Mouse (Mus musculus) small intestine, adult 2 months (tissue): ENCODE results near the gene Krt77. TPM values are rescaled to one million over a fixed set of nuclear protein-coding genes. Genes with fewer than 3 reads are reported as not detected.

Experiments used
- H3K27ac ChIP-seq: fragments of 200-500 bp; 2 replicates; pipeline ENCODE4 v1.5.1; 2012; ENCODE audit warnings: low read depth, low read length, control low read depth, inconsistent platforms; ENCODE audit not compliant: insufficient read depth
- H3K27me3 ChIP-seq: fragments of 200-500 bp; 2 replicates; pipeline ENCODE4 v1.6.1; 2012; ENCODE audit warnings: mild to moderate bottlenecking, moderate library complexity, low read length, inconsistent platforms; ENCODE audit not compliant: control insufficient read depth, insufficient read depth
- H3K36me3 ChIP-seq: fragments of 200-500 bp; 2 replicates; pipeline ENCODE4 v1.6.1; 2012; ENCODE audit warnings: mild to moderate bottlenecking, low read length, control low read depth, inconsistent platforms; ENCODE audit not compliant: control insufficient read depth, insufficient read depth
- H3K4me1 ChIP-seq: fragments of 200-500 bp; 2 replicates; pipeline ENCODE4 v1.6.1; 2012; ENCODE audit warnings: low read length, inconsistent platforms, mixed read lengths; ENCODE audit not compliant: control insufficient read depth, insufficient read depth, insufficient read length
- H3K4me3 ChIP-seq: fragments of 200-500 bp; 2 replicates; pipeline ENCODE4 v1.5.1; 2012; ENCODE audit warnings: low read depth, mild to moderate bottlenecking, control low read depth, inconsistent platforms, low read length, moderate library complexity
- CTCF ChIP-seq: fragments of 200-500 bp; IDR thresholded peaks from 2 replicates; pipeline ENCODE4 v1.5.1; 2012; ENCODE audit warnings: low read depth, mild to moderate bottlenecking, control low read depth, inconsistent platforms, low read length, moderate library complexity, mixed read lengths; ENCODE audit not compliant: insufficient replicate concordance, insufficient read length; ENCODE audit errors: extremely low read depth
- POLR2A ChIP-seq: fragments of 200-500 bp; IDR thresholded peaks from 2 replicates; pipeline ENCODE4 v1.6.1; 2012; ENCODE audit warnings: low read depth, mild to moderate bottlenecking, control low read depth, inconsistent platforms, low read length, moderate library complexity
- WGBS: fragments of 180-500 bp; shearing (Covaris S2); methylation state at CpG from one replicate; pipeline ENCODE4 v1.1.7; 2018; 5-methylcytosine and 5-hydroxymethylcytosine counted together
- polyA plus RNA-seq: library from polyadenylated mRNA; depleted of rRNA; stranded (reverse); fragments of >200 nt; gene quantifications from 2 replicates; pipeline ENCODE4 v1.2.3, GENCODE M21; 2012; rRNA removed

Krt77 gene
- not detected in 2 replicates for polyA plus RNA-seq

GRCm38 (mm10) chr15:101869431-101869830, at the start of gene Krt77:
Krt77 (minus strand) TSS chr15:101869705.
- no peak within 1 kb of the TSS for H3K4me3 ChIP-seq
- H3K27ac ChIP-seq, result no peak within 1 kb of the TSS
- H3K36me3 ChIP-seq, result no peaks in the 10 kb centered on the region
- no peaks in the 10 kb centered on the region for H3K4me1 ChIP-seq
- TF ChIP-seq CTCF (no peak), POLR2A (no peak)
- WGBS, result 32% methylated on average over 6 of the region's 6 CpGs
- peaks cover 6% of the 10 kb centered on the region; the same call in 1 of the 2 replicates for H3K27me3 ChIP-seq

GRCm38 (mm10) chr15:101916072-101916471, 46.6 kb upstream of the Krt77 start:
- no peak overlapping the region for H3K4me3 ChIP-seq
- no peak overlapping the region for H3K27ac ChIP-seq
- TF ChIP-seq CTCF, result no peak
- TF ChIP-seq POLR2A, result no peak
- 71% methylated on average over 2 of the region's 2 CpGs for WGBS
- H3K4me1 ChIP-seq, result no peaks in the 10 kb centered on the region
- no peaks in the 10 kb centered on the region for H3K27me3 ChIP-seq
- H3K36me3 ChIP-seq, result no peaks in the 10 kb centered on the region

- no peaks in the 10 kb centered on the region for H3K27me3 ChIP-seq
- H3K4me3 ChIP-seq, result no peak overlapping the region
- H3K4me1 ChIP-seq, result no peaks in the 10 kb centered on the region
- TF ChIP-seq POLR2A (no peak), CTCF (no peak)
- H3K27ac ChIP-seq, result no peak overlapping the region
- no peaks in the 10 kb centered on the region for H3K36me3 ChIP-seq
- 84% methylated on average over 5 of the region's 5 CpGs for WGBS
Measured at GRCm38 (mm10) chr15:101904849-101905248, 35.3 kb upstream of the Krt77 start.

GRCm38 (mm10) chr15:101902171-101903149, 33.0 kb upstream of the Krt77 start:
- H3K27ac ChIP-seq, result no peak overlapping the region
- no peak overlapping the region for H3K4me3 ChIP-seq
- WGBS, result 46% methylated on average over 12 of the region's 12 CpGs

GRCm38 (mm10) chr15:101895216-101895615, 25.7 kb upstream of the Krt77 start:
- 92% methylated on average over 4 of the region's 4 CpGs for WGBS
- TF ChIP-seq POLR2A (no peak), CTCF (no peak)
- Histone ChIP-seq H3K4me1 (no peaks in the 10 kb centered on the region), H3K4me3 (no peak overlapping the region), H3K27me3 (no peaks in the 10 kb centered on the region), H3K27ac (no peak overlapping the region), H3K36me3 (no peaks in the 10 kb centered on the region)

More at GRCm38 (mm10) chr15:101902171-101903149, 33.0 kb upstream of the Krt77 start:
- Histone ChIP-seq H3K36me3 (no peaks in the 10 kb centered on the region), H3K27me3 (no peaks in the 10 kb centered on the region), H3K4me1 (no peaks in the 10 kb centered on the region)
- TF ChIP-seq POLR2A (no peak), CTCF (no peak)

GRCm38 (mm10) chr15:101892820-101893219, 23.3 kb upstream of the Krt77 start, which contains the start of gene Krt76:
Krt76 (minus strand) TSS chr15:101892920.
- 50% methylated on average over 4 of the region's 4 CpGs for WGBS
- Histone ChIP-seq H3K27me3 (peaks cover 2% of the 10 kb centered on the region; the same call in 1 of the 2 replicates), H3K4me3 (no peak within 1 kb of the TSS), H3K36me3 (no peaks in the 10 kb centered on the region), H3K4me1 (no peaks in the 10 kb centered on the region), H3K27ac (no peak within 1 kb of the TSS)
- TF ChIP-seq POLR2A, result no peak
- no peak for TF ChIP-seq CTCF

DNA sequence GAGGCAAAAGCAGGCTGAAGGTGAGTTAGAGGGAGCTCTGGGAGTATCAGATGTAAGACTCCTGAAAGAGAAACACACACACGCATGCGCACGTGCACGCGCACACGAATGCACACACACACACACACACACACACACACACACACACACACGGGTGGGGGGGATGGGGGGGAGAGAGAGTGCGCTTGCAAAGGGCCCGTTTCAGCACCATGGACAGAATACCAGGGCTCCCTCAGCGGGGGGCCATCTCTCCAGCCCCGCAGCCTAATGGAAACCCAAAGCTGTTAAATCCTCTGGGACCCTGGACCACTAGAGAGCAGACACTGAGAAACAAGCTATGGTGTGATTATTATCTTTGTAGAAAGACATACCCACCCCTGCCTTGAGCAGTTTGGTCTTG, 10.3 kb upstream of the Krt77 start:
- Histone ChIP-seq H3K27me3 (no peaks in the 10 kb centered on the region; the same call in 1 of the 2 replicates), H3K4me3 (no peak overlapping the region), H3K36me3 (no peaks in the 10 kb centered on the region), H3K27ac (no peak overlapping the region), H3K4me1 (peaks cover 6% of the 10 kb centered on the region)
- TF ChIP-seq CTCF, result no peak
- no peak for TF ChIP-seq POLR2A
- WGBS, result 18% methylated on average over 11 of the region's 11 CpGs
